Mouse (Mus musculus) CH12.LX (cell line): Measurements from ENCODE around the gene Smyd3. TPM values are rescaled to one million over a fixed set of nuclear protein-coding genes. Genes with fewer than 3 reads are reported as not detected.

Experiments
- DNase-seq: peaks from one replicate; pipeline ENCODE4 v3.0.0-alpha.2; 2013; ENCODE audit errors: extremely low read depth
- H3K27ac ChIP-seq: 2 replicates; pipeline ENCODE4 v1.5.1; 2012; ENCODE audit warnings: low read depth, mild to moderate bottlenecking, control low read depth, moderate library complexity; ENCODE audit not compliant: insufficient read depth
- H3K27me3 ChIP-seq: replicated peaks from 2 replicates; pipeline ENCODE3; 2012; ENCODE audit warnings: inconsistent platforms
- H3K36me3 ChIP-seq, 2 experiments: replicated peaks in 1 of 2; 2 replicates each; pipeline versions ENCODE3 to v1.6.1; 2012; ENCODE audit warnings: inconsistent platforms in 1 of 2, low read length in 1 of 2, mild to moderate bottlenecking in 1 of 2, mixed read lengths in 1 of 2, moderate library complexity in 1 of 2; ENCODE audit not compliant: control insufficient read depth in 1 of 2, insufficient read depth in 1 of 2
- H3K4me1 ChIP-seq, 2 experiments: 2 replicates each; pipeline ENCODE4 v1.6.1; 2012; ENCODE audit warnings: inconsistent platforms in 1 of 2, moderate library complexity in 1 of 2; ENCODE audit not compliant: insufficient read depth in 2 of 2, control insufficient read depth in 1 of 2
- H3K4me2 ChIP-seq: 2 replicates; pipeline ENCODE4 v1.6.1; 2012; ENCODE audit warnings: low read depth, mild to moderate bottlenecking, control low read depth; ENCODE audit not compliant: poor library complexity, insufficient read depth, severe bottlenecking
- H3K4me3 ChIP-seq, 3 experiments: fragments of 150-350 bp in 1 of 3; sonication (generic) in 1 of 3; replicated peaks in 1 of 3; 2 replicates each; pipeline versions ENCODE3 to v1.5.1; 2011 to 2012; ENCODE audit warnings: low read depth in 2 of 3, low read length in 2 of 3, mild to moderate bottlenecking in 2 of 3, moderate library complexity in 2 of 3, control low read depth in 1 of 3, improper control_type of control experiment in 1 of 3, inconsistent platforms in 1 of 3, mixed read lengths in 1 of 3; ENCODE audit not compliant: poor library complexity in 1 of 3
- H3K79me2 ChIP-seq: replicated peaks from 2 replicates; pipeline ENCODE4 v1.6.1; 2012; ENCODE audit warnings: mild to moderate bottlenecking, moderate library complexity; ENCODE audit not compliant: control insufficient read depth, poor library complexity, insufficient read depth, severe bottlenecking; ENCODE audit errors: extremely low read depth
- H3K9ac ChIP-seq: 2 replicates; pipeline ENCODE4 v1.6.1; 2012; ENCODE audit warnings: low read depth, mild to moderate bottlenecking, control low read depth, moderate library complexity; ENCODE audit not compliant: insufficient read depth
- H3K9me3 ChIP-seq: replicated peaks from 2 replicates; pipeline ENCODE3; 2012; ENCODE audit warnings: low read length, inconsistent platforms, mixed read lengths
- BHLHE40 ChIP-seq: IDR thresholded peaks from 2 replicates; pipeline ENCODE4 v1.6.1; 2011; ENCODE audit warnings: mild to moderate bottlenecking, low read depth, low read length, improper control_type of control experiment
- JUND ChIP-seq: conservative IDR thresholded peaks from 2 replicates; pipeline ENCODE4 v1.6.1; 2011; ENCODE audit warnings: low read depth, low read length, improper control_type of control experiment
- MXI1 ChIP-seq: IDR thresholded peaks from 2 replicates; pipeline ENCODE4 v1.6.1; 2011; ENCODE audit warnings: mild to moderate bottlenecking, low read depth, low read length, improper control_type of control experiment
- POLR2A ChIP-seq: IDR thresholded peaks from 2 replicates; pipeline ENCODE4 v1.6.1; 2011; ENCODE audit warnings: low read depth, mild to moderate bottlenecking, improper control_type of control experiment, low read length
- POLR2AphosphoS2 ChIP-seq: IDR thresholded peaks from 2 replicates; pipeline ENCODE4 v1.6.1; 2011; ENCODE audit warnings: low read depth, low read length, improper control_type of control experiment
- RAD21 ChIP-seq: IDR thresholded peaks from 2 replicates; pipeline ENCODE4 v1.6.1; 2011; ENCODE audit warnings: low read depth, mild to moderate bottlenecking, low read length, improper control_type of control experiment, moderate library complexity
- UBTF ChIP-seq: IDR thresholded peaks from 2 replicates; pipeline ENCODE4 v1.6.1; 2012; ENCODE audit warnings: low read depth, mild to moderate bottlenecking, inconsistent platforms, low read length, improper control_type of control experiment, moderate library complexity
- USF1 ChIP-seq: IDR thresholded peaks from 2 replicates; pipeline ENCODE4 v1.6.1; 2014; ENCODE audit warnings: low read depth, mild to moderate bottlenecking, inconsistent platforms, low read length, improper control_type of control experiment
- ZKSCAN1 ChIP-seq: IDR thresholded peaks from 2 replicates; pipeline ENCODE4 v1.6.1; 2012; ENCODE audit warnings: low read depth, inconsistent platforms, low read length, improper control_type of control experiment, borderline replicate concordance
- dilution Hi-C: fragments of 300-500 bp; cut with MboI; formaldehyde crosslinking; loops from 2 replicates; pipeline ENCODE4 v1.14.3; 2020; ENCODE audit warnings: low sequenced_read_pairs; ENCODE audit not compliant: extremely low pct_unique_long_range_greater_than_20kb, extremely low pct_ligation_motif_present
- in situ Hi-C: fragments of 300-500 bp; cut with MboI; formaldehyde crosslinking; loops from 3 replicates; pipeline ENCODE4 v1.14.3; 2019; ENCODE audit warnings: low sequenced_read_pairs, low pct_ligation_motif_present, low pct_unique_long_range_greater_than_20kb, mixed read lengths
- polyA plus RNA-seq: library from polyadenylated mRNA; unstranded; fragments of >175 nt; gene quantifications from 2 replicates; pipeline ENCODE4 v1.2.1, GENCODE M21; 2012; ENCODE audit warnings: low read depth; ENCODE audit not compliant: insufficient read length
- total RNA-seq, 2 experiments: library from RNA; depleted of rRNA; stranded (reverse); fragments of 300-350 nt in 1 of 2; fragments of >200 nt in 1 of 2; gene quantifications; 2 replicates each; pipeline ENCODE4 v1.2.3; 2012 to 2014

Gene Smyd3
- total and polyA plus RNA-seq, 3 experiments, result 11.4 to 12.5 (median 11.8) TPM

DNA sequence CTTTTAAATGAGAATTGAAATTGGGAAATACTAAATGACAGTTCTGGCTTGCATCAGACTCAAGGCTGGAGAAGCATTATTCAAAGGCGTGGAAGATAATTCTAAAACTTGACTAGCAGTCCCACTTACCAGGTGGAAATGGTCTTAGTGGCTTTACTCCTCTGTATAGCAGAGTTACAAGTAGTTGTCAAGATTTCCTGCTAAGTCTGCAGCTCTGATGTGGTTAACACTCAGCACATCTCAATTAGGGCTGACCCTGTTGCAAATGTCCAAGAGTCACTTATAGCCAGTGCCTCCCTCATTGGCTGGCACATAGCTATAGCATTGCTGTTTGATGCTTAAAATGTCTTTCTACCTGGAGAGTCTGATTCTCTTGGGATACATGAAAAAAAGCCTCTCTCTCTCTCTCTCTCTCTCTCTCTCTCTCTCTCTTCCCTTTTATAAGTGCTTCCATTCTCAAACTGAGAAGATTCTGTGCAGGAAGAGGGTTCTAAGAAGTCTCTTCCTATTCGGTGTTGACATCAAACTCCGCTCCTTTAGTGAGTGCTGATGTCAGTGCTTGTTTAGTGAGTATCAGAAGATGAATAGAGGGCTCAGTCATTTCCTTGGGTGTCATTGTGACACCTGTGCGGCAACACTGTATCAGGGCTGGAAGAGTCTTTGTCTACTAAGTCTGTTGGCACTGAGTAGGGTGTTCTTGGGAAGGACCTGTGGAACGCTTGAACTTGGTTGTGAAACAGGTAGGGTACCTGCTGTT lies 31.3 kb upstream of the Smyd3 start:
- Histone ChIP-seq H3K4me2 (no peak overlapping the region), H3K36me3 (peaks cover 0 to 12% of the 10 kb centered on the region in 2 experiments), H3K27ac (no peak overlapping the region), H3K9me3 (no peaks in the 10 kb centered on the region), H3K79me2 (peaks cover 19% of the 10 kb centered on the region), H3K9ac (no peak overlapping the region), H3K4me1 (peaks cover 15 to 58% of the 10 kb centered on the region in 2 experiments), H3K27me3 (no peaks in the 10 kb centered on the region), H3K4me3 (no peak overlapping the region)
- DNase-seq, result no peak
- in situ Hi-C loops, result no loop called here
- TF ChIP-seq POLR2A, result no peak
- dilution Hi-C loops, result no loop called here

DNA sequence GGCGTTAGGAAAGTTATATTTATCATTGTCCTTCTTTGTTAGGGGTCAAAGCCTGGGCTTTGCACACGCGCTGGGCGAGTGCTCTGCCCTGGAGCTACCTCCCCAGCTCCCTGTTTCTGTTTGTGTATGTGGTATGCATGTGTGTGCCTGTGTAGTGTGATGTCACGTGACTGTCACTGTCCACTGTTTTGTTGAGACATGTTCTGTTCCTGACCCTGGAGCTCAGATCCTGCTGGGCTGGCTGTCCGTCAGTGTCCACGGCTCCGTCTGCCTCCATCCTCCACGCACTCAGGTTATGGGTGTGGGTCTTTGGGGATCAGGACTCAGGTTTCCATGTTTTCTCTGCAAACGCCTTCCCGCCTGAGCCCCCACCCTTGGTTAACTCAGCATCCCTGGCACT lies 30.4 kb upstream of the Smyd3 start:
- peaks cover 19 to 67% of the 10 kb centered on the region in 2 experiments for H3K4me1 ChIP-seq
- no peak overlapping the region for H3K4me3 ChIP-seq
- H3K79me2 ChIP-seq, result peaks cover 28% of the 10 kb centered on the region
- no peak for DNase-seq
- no peak for TF ChIP-seq MXI1
- TF ChIP-seq BHLHE40, result peak; percentile 52; the same call in 1 of the 2 replicates
- peak; percentile 42; the same call in 1 of the 2 replicates for TF ChIP-seq USF1
- TF ChIP-seq JUND, result no peak
- TF ChIP-seq RAD21, result no peak
- no peak for TF ChIP-seq ZKSCAN1
- no peak for TF ChIP-seq POLR2AphosphoS2
- no peak overlapping the region for H3K4me2 ChIP-seq
- no peak overlapping the region for H3K27ac ChIP-seq
- no peaks in the 10 kb centered on the region for H3K27me3 ChIP-seq
- no peaks in the 10 kb centered on the region for H3K9me3 ChIP-seq
- in situ Hi-C loops, result no loop called here
- dilution Hi-C loops, result no loop called here
- no peak overlapping the region for H3K9ac ChIP-seq
- peaks cover 3 to 21% of the 10 kb centered on the region in 2 experiments for H3K36me3 ChIP-seq

DNA sequence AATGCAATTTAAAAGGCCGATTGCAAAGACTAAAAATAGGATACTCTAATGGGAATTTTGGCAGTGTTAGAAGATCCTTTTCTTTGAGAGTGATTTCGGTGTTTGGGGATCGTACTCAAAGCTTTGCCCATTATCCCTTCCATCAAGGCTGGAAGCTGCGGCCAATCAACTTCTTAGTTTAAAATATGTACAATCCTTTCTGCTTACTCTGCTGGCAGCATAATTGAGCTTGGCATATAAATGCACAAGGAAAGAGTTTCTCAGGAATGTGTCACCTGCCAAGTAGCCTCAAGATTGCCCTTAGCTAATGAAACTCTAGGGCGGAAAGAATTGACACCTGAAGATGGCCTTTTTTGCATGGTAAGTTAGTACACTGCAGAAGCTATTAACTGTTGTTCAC lies 29.3 kb upstream of the Smyd3 start:
- dilution Hi-C loops, result no loop called here
- Histone ChIP-seq H3K4me2 (peak overlapping the region; percentile 97), H3K27me3 (no peaks in the 10 kb centered on the region), H3K36me3 (peaks cover 5 to 28% of the 10 kb centered on the region in 2 experiments), H3K4me3 (peak overlapping the region; percentile 37 to 89 (median 73)), H3K4me1 (peaks cover 14 to 66% of the 10 kb centered on the region in 2 experiments), H3K9me3 (no peaks in the 10 kb centered on the region), H3K9ac (peak overlapping the region; percentile 44), H3K27ac (no peak overlapping the region), H3K79me2 (peaks cover 37% of the 10 kb centered on the region)
- in situ Hi-C loops, result no loop called here
- TF ChIP-seq UBTF, result no peak
- DNase-seq, result no peak
